Mouse (Mus musculus): Measurements from ENCODE around the gene Rapgef6.

The Rapgef6 gene

DNA sequence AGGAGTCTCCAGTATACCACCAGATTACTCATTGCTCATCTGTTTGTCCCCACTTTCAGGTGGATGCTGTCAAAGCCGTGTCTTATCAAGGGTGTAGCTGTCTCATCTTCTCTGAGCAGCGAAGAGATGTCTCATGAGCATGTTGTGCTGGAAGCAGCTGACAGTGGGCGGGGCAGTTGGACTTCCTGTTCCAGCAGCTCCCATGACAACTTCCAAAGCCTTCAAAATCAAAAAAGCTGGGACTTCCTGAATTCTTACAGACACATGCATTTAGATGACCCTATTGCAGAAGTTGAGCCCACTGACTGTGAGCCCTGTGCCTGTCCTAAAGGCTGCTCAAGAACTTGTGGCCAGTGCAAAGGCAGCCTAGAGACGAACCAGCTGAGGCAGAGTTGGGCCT, 168.5 kb downstream of the Rapgef6 start:
- no peak for DNase-seq (ENCODE audit: low spot score in 2 of 2)

DNA sequence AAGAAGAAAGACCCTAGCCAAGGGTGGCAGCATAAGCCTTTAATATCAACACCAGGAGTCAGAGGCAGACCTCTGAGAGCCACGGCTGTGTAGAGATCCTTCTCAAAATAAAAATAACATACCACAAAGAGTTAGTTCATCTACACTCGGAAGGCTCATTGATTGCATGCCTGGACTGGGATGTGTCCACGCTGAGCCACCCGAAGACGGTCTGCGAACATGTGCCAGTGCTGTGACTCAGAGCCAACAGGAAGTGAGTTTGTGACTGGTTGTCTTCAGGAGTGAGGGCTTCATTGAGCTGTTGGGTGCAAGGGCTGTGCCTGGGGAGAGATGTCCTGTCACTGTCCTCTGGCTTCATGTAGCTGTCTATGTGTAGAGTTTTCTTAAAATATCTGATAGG, 171.0 kb downstream of the Rapgef6 start:
- DNase-seq (ENCODE audit: low spot score in 2 of 2): no peak

GRCm38 (mm10) chr11:54694291-54694690, 171.6 kb downstream of the Rapgef6 start:
- DNase-seq (ENCODE audit: low spot score in 2 of 2): no peak

DNA sequence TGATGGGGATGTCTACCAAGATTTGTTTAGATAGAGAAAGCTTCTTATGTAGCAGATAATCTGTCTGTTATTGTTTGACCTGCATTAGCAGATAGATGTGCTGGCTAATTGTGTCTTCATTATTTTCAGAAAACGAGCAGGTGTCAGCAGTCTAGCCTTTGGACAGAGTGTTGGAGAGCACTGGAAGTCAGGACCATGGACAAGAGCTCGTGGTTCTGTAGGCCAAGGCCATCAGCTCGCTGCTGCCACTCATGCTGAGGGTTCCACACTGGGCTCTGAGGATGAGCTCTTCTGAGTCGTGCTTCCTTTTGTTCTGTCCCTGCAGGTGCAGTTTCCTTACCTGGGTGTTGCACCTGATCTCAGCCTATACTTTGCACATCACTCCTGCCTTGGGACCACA, 173.3 kb downstream of the Rapgef6 start:
- no peak for DNase-seq (ENCODE audit: low spot score in 2 of 2)

- DNase-seq (ENCODE audit: low spot score in 2 of 2): no peak
Observed at GRCm38 (mm10) chr11:54697611-54698010, 175.0 kb downstream of the Rapgef6 start.

- no peak for DNase-seq (ENCODE audit: low spot score in 2 of 2)
Observed at GRCm38 (mm10) chr11:54698636-54699035, 176.0 kb downstream of the Rapgef6 start.

DNA sequence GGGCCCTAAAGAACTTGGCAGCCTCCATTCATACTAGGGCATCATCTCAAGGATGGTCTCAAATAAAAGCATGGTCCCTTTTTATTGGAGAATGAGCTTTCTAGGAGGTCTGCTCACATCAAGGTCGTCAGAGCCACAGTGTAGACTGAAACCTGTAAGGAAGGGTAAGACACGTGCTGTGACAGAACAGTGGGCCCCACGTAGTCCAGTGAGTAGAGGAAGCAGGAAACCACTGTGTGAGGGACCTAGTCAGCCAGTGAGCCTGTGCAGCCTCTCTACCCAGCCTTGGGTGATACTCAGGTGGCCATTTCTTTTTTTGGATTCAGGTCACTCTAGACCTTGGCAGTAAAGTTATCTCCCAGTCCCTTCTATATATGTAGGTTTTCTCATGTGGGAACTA, 177.3 kb downstream of the Rapgef6 start:
- no peak for DNase-seq (ENCODE audit: low spot score in 2 of 2)

DNA sequence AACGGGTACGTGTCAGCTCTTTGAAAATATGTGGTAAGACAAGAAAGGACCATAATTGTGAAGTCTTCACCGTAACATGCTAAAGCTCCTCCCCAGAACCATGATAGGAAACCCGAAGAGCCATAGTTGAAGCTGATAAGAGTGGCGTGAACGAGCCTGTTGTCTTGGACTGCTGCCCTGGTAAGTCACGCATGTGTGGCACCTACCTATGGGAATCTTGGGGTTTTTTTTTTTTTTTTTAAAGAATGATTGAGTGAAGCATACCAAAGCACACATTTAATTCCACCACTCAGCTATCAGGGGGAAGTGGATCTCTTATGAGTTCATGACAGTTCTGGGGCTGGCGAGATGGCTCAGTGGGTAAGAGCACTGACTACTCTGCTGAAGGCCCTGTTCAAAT, 179.2 kb downstream of the Rapgef6 start:
- DNase-seq (ENCODE audit: low spot score in 2 of 2): no peak

GRCm38 (mm10) chr11:54703306-54703705, 180.7 kb downstream of the Rapgef6 start:
- DNase-seq (ENCODE audit: low spot score in 2 of 2): peak in 1 of 2 experiments; percentile 88

DNA sequence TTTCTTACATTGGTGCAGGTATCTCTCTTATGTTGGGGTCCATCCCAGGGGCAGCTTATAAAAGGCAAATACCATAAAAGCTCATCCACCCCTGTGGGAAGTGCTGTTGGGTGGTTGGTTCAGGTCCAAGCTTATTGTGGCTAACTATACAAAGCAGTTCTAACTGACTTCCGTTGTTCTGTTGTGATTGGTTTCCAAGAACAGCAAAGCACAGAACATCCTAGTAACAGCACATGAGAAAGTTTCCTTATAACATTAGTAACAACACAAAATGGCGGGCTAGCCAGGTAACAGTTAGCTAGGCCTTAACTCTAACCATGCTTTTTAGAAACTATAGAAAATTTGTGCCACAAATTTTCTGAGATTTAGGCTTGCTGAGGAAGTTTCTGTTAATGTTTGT, 185.5 kb downstream of the Rapgef6 start:
- no peak for DNase-seq (ENCODE audit: low spot score in 2 of 2)

GRCm38 (mm10) chr11:54709645-54710044, 187.0 kb downstream of the Rapgef6 start:
- DNase-seq (ENCODE audit: low spot score in 2 of 2): no peak

DNA sequence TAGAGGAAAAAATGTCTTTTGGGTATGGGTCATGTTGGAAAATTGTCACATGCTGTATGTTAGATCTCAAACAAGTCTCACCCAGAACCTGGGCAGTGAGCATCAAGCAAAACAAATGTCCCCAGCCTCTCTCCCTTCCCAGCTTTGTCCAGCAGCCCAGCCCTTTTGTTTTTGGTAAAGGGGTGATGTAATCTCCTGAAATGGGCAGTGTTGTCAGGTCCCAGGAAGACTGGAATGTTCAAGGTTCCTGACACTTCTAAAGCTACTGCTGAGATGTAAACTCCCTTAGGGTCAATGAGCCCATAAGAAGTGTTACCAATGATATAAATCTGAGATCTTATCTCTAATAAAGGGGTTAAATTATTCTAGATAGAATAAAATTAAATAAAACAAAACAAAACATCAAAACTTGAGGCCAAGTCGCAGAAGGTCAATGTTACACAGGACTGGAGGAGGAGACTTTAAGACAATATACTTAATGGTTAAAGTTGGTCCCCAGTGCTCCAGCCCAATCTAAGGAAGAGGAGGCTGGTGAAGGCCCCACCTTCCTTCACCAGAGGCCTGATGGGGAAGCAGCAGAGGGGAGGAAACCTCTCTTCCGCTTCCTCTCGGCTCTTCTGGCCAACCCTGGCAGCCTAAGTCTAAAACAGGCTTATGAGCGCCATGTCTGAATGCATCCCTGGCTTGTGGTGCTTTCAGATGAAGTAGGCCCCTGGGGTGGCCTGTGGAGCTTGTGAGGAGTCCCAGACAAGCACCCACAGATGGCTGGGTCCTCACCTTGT, 188.1 kb downstream of the Rapgef6 start:
- DNase-seq (ENCODE audit: low spot score in 2 of 2): no peak

GRCm38 (mm10) chr11:54712849-54713248, 190.2 kb downstream of the Rapgef6 start:
- DNase-seq (ENCODE audit: low spot score in 2 of 2): no peak

GRCm38 (mm10) chr11:54717893-54718292, 195.2 kb downstream of the Rapgef6 start:
- DNase-seq (ENCODE audit: low spot score in 2 of 2): no peak

- DNase-seq (ENCODE audit: low spot score in 2 of 2): no peak
Observed at GRCm38 (mm10) chr11:54718601-54719000, 196.0 kb downstream of the Rapgef6 start.

- DNase-seq (ENCODE audit: low spot score in 2 of 2): no peak
Observed at GRCm38 (mm10) chr11:54722057-54722456, 199.4 kb downstream of the Rapgef6 start.

GRCm38 (mm10) chr11:54724353-54725034, 201.8 kb downstream of the Rapgef6 start:
- peak; percentile 30 to 42 for DNase-seq (ENCODE audit: low spot score in 2 of 2)

DNA sequence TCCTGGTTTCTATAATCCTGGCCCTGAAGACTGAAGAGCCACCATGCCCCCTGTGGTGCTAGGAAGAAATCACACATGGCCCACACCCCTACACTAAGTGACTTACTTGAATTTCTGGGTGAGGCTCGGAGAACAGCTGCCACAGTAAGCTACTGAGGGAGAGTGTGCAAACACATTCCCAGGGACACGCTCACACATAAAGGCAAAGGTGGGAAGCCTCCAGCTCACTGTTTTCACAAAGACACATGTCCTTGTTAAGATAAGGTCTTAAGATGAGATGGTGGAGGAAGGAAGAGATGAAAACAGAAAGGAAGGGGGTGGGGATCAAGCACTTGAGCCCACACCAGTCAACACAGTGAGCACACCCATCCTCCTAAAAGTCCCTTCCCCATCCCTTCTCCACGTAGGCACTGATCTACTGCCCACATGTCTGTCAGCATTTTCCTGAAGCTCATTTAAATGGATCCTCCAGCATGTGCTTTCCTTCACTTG, 204.0 kb downstream of the Rapgef6 start:
- DNase-seq (ENCODE audit: low spot score in 2 of 2): peak; percentile 33 to 44

DNA sequence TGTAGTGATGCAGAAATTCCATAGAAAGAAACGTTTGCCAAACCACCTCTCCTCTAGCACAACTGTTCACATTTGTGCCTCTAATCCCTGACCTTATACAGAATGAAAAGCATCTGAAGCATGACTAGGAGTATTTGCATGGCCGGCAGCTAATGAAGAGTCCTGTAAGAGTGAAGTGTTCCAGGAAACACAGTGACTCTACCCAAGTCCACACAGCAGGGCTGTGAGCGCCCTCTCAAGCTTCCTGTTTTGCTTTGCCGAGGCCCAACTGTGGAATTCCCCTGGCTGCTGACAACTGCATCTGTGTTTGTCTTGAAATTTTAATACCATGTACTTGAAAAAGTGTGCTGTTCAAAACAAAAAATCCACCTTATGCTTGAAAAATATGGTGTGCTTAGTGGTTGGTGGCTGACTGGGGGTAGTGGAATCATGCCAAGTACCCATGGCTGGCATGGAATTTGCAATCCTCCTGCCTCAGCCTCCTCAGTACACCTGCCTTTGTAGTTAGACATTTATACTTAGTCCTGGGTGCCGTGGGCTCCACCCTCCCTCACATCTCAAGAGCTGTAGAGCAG, 204.8 kb downstream of the Rapgef6 start:
- DNase-seq (ENCODE audit: low spot score in 2 of 2): peak in 1 of 2 experiments; percentile 32

DNA sequence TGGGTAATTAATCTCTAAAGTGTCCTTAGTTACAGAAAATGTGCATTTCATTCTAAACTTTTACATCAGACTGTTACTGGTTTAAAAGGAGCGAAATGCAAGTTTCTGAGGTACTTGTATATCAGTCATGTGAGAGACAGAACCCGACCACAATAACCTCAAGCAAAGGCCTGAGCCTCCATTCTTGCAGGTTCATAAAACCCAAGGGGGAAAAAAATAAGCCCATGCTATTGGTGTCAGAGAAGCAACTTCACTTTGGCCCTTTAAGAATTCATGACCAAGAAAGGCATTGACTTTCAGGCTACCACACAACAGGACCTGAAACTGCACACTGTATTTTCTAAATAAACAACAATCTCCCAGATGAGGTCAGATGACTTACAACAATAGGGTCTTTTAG, 205.7 kb downstream of the Rapgef6 start:
- no peak for DNase-seq (ENCODE audit: low spot score in 2 of 2)

- no peak for DNase-seq (ENCODE audit: low spot score in 2 of 2)
Observed at GRCm38 (mm10) chr11:54729311-54729710, 206.7 kb downstream of the Rapgef6 start.

DNA sequence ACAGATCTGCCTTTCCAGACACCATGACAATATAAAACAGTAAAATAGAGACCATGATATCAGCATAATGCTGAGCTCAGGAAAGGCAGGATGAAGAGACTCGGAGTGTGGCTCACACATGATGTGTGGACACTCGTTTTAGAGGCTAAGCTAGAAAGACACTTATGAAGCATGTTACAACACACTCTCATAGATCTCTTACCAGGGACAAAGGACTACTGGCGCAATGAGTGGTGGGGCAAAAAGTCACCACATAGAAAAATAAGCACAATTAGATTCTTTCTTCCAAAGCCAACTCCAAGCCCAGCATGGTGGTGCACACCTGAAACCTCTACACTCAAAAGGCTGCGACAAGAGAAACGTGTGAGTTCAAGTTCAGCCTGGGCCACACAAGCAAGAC, 208.3 kb downstream of the Rapgef6 start:
- DNase-seq (ENCODE audit: low spot score in 2 of 2): no peak

DNA sequence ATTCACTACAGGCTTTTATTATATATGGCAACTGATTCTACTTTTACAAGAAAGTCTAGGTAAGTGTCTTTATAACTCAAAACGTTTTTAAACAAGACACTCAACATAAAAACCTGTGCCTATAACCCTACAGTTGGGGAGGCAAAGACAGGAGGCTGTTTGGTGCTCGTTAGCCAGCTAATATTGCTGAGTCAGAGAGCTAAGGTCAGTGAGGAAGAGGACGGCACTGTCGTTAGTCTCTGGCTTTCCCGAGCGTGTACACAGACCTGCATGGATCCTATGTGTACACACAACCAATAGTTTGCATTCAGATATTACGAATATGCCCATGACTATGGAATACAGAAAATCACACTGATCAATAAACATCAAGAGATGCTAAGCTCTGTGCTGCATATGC, 208.7 kb downstream of the Rapgef6 start:
- DNase-seq (ENCODE audit: low spot score in 2 of 2): no peak
